Mouse (Mus musculus): ENCODE data around the gene Cpeb2. TPM values are rescaled to one million over a fixed set of nuclear protein-coding genes. Genes with fewer than 3 reads are reported as not detected.
A peak's percentile ranks its signal among the peaks of the same experiment; 100 is the strongest.

Gene Cpeb2
- polyA plus RNA-seq (2015; fragmentation: Nextera tagmentation; extraction: Ambion mirVana) = 12.9 and 14.5 TPM in 2 replicates

- WGBS = under 1% methylated on average over 79 of the region's 89 CpGs
Observed at GRCm38 (mm10) chr5:43232480-43233315, at the start of gene Cpeb2. Cpeb2 (plus strand) TSS chr5:43233170.

DNA sequence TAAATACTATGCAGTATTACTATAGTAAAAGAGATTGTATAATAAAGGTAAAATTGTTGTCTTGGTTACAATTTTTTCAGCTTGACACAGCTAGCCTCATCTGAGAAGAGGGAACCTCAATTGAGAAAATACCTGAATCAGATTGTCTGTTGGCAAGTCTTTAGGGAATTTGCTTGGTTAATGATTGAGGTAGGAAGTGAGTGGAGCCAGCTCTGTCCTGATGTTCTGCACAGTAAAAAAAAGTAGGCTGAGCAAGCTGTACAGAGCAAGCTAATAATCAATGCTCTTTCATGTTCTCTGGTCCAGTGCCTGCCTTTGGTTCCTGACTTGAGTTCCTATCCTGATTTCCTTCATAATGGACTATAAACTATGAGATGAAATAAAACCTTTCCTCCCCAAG lies 49.4 kb upstream of the Cpeb2 start:
- no peak for ATAC-seq (ENCODE audit: low read depth)
- H3K27me3 ChIP-seq = no peaks in the 10 kb centered on the region
- no peaks in the 10 kb centered on the region for H3K4me1 ChIP-seq (replicated peaks)
- H3K4me2 ChIP-seq = no peak overlapping the region
- no peak overlapping the region for H3K4me3 ChIP-seq
- no peak overlapping the region for H3K9ac ChIP-seq
- H3K9me3 ChIP-seq = no peaks in the 10 kb centered on the region
- H3K36me3 ChIP-seq = no peaks in the 10 kb centered on the region
- H3K27ac ChIP-seq (replicated peaks) = no peak overlapping the region

More at GRCm38 (mm10) chr5:43232480-43233315, at the start of gene Cpeb2:
- Histone ChIP-seq H3K4me3 (peak within 1 kb of the TSS; percentile 98), H3K4me1 (replicated peaks) (peaks cover 16% of the 10 kb centered on the region), H3K9ac (peak within 1 kb of the TSS; percentile 100), H3K27ac (replicated peaks) (peak within 1 kb of the TSS; percentile 99), H3K4me2 (peak within 1 kb of the TSS; percentile 81), H3K36me3 (no peaks in the 10 kb centered on the region), H3K27me3 (no peaks in the 10 kb centered on the region), H3K9me3 (no peaks in the 10 kb centered on the region)
- peak; percentile 92 for ATAC-seq (ENCODE audit: low read depth)

DNA sequence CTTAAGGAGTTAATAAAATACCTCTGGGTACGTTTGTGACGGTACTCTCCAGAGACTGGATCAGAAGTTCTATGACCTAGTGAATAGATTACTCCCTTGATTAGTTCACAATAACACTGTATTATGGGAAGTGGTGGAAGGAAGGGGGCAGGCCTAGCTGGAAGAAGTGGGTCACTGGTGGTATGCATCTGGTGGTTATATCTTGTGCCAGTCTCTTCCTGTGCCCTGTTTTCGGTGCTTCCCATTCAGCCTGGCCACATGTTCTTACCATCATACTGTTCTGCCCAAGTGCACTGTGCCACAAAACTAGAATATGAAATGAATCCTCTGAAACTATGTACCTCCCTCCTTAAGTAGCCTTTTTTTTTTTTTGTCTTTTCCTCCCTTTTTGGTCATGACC lies 48.1 kb upstream of the Cpeb2 start:
- no peak overlapping the region for H3K27ac ChIP-seq (replicated peaks)
- no peak overlapping the region for H3K9ac ChIP-seq
- no peaks in the 10 kb centered on the region for H3K36me3 ChIP-seq
- H3K4me3 ChIP-seq = no peak overlapping the region
- WGBS = 68% methylated on average over 3 of the region's 3 CpGs
- no peaks in the 10 kb centered on the region for H3K27me3 ChIP-seq
- H3K4me1 ChIP-seq (replicated peaks) = no peaks in the 10 kb centered on the region
- no peak for ATAC-seq (ENCODE audit: low read depth)
- no peaks in the 10 kb centered on the region for H3K9me3 ChIP-seq
- no peak overlapping the region for H3K4me2 ChIP-seq

DNA sequence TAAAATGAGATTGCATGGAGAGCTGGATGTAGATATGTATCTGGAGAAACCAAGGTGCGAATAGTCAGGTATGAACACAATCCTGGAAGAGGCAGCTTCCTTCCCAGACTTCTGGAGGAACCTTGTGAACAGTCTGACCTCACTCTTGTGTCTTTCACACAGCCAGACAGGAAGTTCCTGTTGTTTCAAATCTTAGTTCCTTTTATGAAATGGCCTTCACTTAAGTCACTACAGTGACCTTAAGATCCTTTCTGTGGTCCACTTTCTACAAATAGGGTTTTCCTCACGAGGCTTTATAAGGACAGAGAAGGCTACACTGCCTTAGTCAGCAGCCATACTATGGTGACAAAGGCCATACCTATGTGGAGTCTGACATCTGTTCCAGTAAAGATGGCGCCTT lies 47.5 kb upstream of the Cpeb2 start:
- no peak overlapping the region for H3K4me3 ChIP-seq
- H3K4me2 ChIP-seq = no peak overlapping the region
- no peak for ATAC-seq (ENCODE audit: low read depth)
- no peaks in the 10 kb centered on the region for H3K4me1 ChIP-seq (replicated peaks)
- H3K27me3 ChIP-seq = no peaks in the 10 kb centered on the region
- no peak overlapping the region for H3K9ac ChIP-seq
- WGBS = 89% methylated on average over 3 of the region's 3 CpGs
- no peaks in the 10 kb centered on the region for H3K36me3 ChIP-seq
- H3K9me3 ChIP-seq = no peaks in the 10 kb centered on the region
- no peak overlapping the region for H3K27ac ChIP-seq (replicated peaks)

DNA sequence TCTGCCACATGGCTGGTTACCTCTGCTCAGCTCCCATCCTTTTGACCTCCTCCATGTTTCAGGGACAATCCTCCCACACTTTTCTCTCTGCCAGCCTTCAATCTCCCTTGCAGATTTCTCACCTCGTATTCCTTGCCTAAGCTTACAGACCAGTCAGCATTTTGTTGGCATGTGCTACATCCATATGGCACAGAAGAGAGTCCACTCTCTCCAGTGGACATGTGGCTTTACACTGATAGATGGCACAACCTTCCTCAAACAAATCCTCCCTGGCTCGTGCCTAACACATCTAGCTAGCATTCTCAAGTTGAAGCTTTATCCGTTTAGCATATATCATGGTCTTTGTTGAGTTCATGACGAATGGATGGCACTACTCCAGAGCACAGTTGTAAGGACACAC lies 32.3 kb upstream of the Cpeb2 start:
- H3K4me3 ChIP-seq = no peak overlapping the region
- H3K36me3 ChIP-seq = no peaks in the 10 kb centered on the region
- WGBS = 77% methylated on average over 4 of the region's 4 CpGs
- H3K9ac ChIP-seq = no peak overlapping the region
- no peaks in the 10 kb centered on the region for H3K27me3 ChIP-seq
- H3K4me2 ChIP-seq = no peak overlapping the region
- ATAC-seq (ENCODE audit: low read depth) = no peak
- H3K9me3 ChIP-seq = 0 out of 2 replicates have a peak, but pooled peaks cover 3% of the 10 kb centered on the region
- no peak overlapping the region for H3K27ac ChIP-seq (replicated peaks)
- H3K4me1 ChIP-seq (replicated peaks) = no peaks in the 10 kb centered on the region

DNA sequence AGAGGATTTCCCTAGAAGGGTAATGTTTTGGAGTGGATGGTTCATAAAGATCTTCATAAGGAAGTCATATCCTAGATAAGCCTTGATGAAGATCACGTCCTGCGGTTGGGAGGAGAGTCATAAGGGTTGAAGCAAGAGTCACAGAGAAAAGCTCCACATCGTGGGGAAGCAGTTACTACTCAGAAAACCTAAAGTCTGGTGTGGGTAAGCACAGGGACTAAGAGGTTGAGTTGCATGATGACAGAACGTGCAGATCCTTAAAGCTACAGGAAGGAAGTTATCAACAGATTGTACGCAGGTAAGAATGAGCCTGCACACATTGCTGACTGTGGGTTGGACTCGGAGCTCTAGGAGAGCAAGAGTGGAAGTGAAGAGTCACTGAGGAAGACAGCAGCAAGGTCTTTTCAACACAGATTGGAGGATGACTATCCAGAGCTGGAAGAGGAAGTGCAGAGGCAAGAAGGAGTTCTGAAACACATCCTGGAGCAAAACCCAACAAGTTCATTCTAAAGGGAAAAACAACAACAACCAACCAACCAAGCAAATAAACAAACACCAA lies 26.4 kb upstream of the Cpeb2 start:
- no peaks in the 10 kb centered on the region for H3K36me3 ChIP-seq
- no peak for ATAC-seq (ENCODE audit: low read depth)
- no peak overlapping the region for H3K4me3 ChIP-seq
- H3K9ac ChIP-seq = no peak overlapping the region
- 88% methylated on average over 6 of the region's 6 CpGs for WGBS
- no peak overlapping the region for H3K4me2 ChIP-seq
- H3K4me1 ChIP-seq (replicated peaks) = no peaks in the 10 kb centered on the region
- H3K27me3 ChIP-seq = no peaks in the 10 kb centered on the region
- 0 out of 2 replicates have a peak, but pooled peaks cover 3% of the 10 kb centered on the region for H3K9me3 ChIP-seq
- H3K27ac ChIP-seq (replicated peaks) = no peak overlapping the region

- no peak overlapping the region for H3K27ac ChIP-seq (replicated peaks)
- H3K9ac ChIP-seq = no peak overlapping the region
- H3K4me1 ChIP-seq (replicated peaks) = no peaks in the 10 kb centered on the region
- no peak for ATAC-seq (ENCODE audit: low read depth)
- H3K36me3 ChIP-seq = no peaks in the 10 kb centered on the region
- WGBS = 60% methylated on average over 4 of the region's 4 CpGs
- no peaks in the 10 kb centered on the region for H3K9me3 ChIP-seq
- no peak overlapping the region for H3K4me3 ChIP-seq
- H3K27me3 ChIP-seq = no peaks in the 10 kb centered on the region
- no peak overlapping the region for H3K4me2 ChIP-seq
Observed at GRCm38 (mm10) chr5:43217468-43217867, 15.5 kb upstream of the Cpeb2 start.

GRCm38 (mm10) chr5:43217987-43218846 lies 14.8 kb upstream of the Cpeb2 start:
- no peaks in the 10 kb centered on the region for H3K27me3 ChIP-seq
- no peaks in the 10 kb centered on the region for H3K36me3 ChIP-seq
- no peak overlapping the region for H3K9ac ChIP-seq
- H3K4me2 ChIP-seq = no peak overlapping the region
- H3K9me3 ChIP-seq = no peaks in the 10 kb centered on the region
- no peak overlapping the region for H3K27ac ChIP-seq (replicated peaks)
- no peak overlapping the region for H3K4me3 ChIP-seq
- no peaks in the 10 kb centered on the region for H3K4me1 ChIP-seq (replicated peaks)
- no peak for ATAC-seq (ENCODE audit: low read depth)
- WGBS = 78% methylated on average over 10 of the region's 10 CpGs

GRCm38 (mm10) chr5:43218847-43219132 lies 14.2 kb upstream of the Cpeb2 start:
- Histone ChIP-seq H3K4me3 (no peak overlapping the region), H3K36me3 (no peaks in the 10 kb centered on the region), H3K27ac (replicated peaks) (no peak overlapping the region), H3K9ac (no peak overlapping the region), H3K4me2 (no peak overlapping the region), H3K4me1 (replicated peaks) (no peaks in the 10 kb centered on the region), H3K27me3 (no peaks in the 10 kb centered on the region), H3K9me3 (no peaks in the 10 kb centered on the region)
- ATAC-seq (ENCODE audit: low read depth) = no peak
- WGBS = 53% methylated on average over 1 of the region's 1 CpGs

GRCm38 (mm10) chr5:43223359-43223758 lies 9.6 kb upstream of the Cpeb2 start:
- H3K4me1 ChIP-seq (replicated peaks) = no peaks in the 10 kb centered on the region
- H3K9me3 ChIP-seq = no peaks in the 10 kb centered on the region
- no peak overlapping the region for H3K4me3 ChIP-seq
- no peaks in the 10 kb centered on the region for H3K27me3 ChIP-seq
- H3K36me3 ChIP-seq = no peaks in the 10 kb centered on the region
- H3K27ac ChIP-seq (replicated peaks) = no peak overlapping the region
- no peak overlapping the region for H3K4me2 ChIP-seq
- no peak overlapping the region for H3K9ac ChIP-seq
- 83% methylated on average over 4 of the region's 4 CpGs for WGBS
- no peak for ATAC-seq (ENCODE audit: low read depth)

DNA sequence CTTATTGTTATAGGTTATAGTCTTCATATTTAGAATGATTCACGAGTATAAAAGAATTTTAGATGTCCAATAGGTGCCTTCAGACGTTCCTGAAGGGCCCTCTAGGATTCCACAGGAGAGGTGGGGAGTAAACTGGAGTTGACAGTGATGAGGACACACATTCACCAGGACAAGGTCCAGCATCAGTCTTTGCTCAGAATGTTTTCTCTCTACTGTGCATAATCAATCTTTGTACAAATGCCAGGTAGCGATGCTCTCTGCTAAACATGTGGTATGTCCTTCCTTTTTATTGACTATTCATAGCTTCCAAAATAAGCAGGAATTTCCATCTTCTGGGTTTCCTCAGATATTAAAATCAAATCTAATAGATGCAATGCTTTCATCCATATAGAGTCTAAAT lies 8.7 kb upstream of the Cpeb2 start:
- Histone ChIP-seq H3K27me3 (no peaks in the 10 kb centered on the region), H3K9ac (no peak overlapping the region), H3K4me3 (no peak overlapping the region), H3K27ac (replicated peaks) (no peak overlapping the region), H3K36me3 (no peaks in the 10 kb centered on the region), H3K4me2 (no peak overlapping the region), H3K9me3 (no peaks in the 10 kb centered on the region), H3K4me1 (replicated peaks) (no peaks in the 10 kb centered on the region)
- 67% methylated on average over 3 of the region's 3 CpGs for WGBS
- ATAC-seq (ENCODE audit: low read depth) = no peak

- no peak overlapping the region for H3K9ac ChIP-seq
- H3K4me2 ChIP-seq = no peak overlapping the region
- no peaks in the 10 kb centered on the region for H3K27me3 ChIP-seq
- no peak overlapping the region for H3K4me3 ChIP-seq
- no peaks in the 10 kb centered on the region for H3K4me1 ChIP-seq (replicated peaks)
- no peak overlapping the region for H3K27ac ChIP-seq (replicated peaks)
- no peaks in the 10 kb centered on the region for H3K9me3 ChIP-seq
- no peaks in the 10 kb centered on the region for H3K36me3 ChIP-seq
- no peak for ATAC-seq (ENCODE audit: low read depth)
Observed at GRCm38 (mm10) chr5:43226160-43226559, 6.8 kb upstream of the Cpeb2 start.

Data from neural tube, embryonic 13.5 days (tissue).